Mouse (Mus musculus): Measurements from ENCODE around the gene Dut.

The Dut gene

DNA sequence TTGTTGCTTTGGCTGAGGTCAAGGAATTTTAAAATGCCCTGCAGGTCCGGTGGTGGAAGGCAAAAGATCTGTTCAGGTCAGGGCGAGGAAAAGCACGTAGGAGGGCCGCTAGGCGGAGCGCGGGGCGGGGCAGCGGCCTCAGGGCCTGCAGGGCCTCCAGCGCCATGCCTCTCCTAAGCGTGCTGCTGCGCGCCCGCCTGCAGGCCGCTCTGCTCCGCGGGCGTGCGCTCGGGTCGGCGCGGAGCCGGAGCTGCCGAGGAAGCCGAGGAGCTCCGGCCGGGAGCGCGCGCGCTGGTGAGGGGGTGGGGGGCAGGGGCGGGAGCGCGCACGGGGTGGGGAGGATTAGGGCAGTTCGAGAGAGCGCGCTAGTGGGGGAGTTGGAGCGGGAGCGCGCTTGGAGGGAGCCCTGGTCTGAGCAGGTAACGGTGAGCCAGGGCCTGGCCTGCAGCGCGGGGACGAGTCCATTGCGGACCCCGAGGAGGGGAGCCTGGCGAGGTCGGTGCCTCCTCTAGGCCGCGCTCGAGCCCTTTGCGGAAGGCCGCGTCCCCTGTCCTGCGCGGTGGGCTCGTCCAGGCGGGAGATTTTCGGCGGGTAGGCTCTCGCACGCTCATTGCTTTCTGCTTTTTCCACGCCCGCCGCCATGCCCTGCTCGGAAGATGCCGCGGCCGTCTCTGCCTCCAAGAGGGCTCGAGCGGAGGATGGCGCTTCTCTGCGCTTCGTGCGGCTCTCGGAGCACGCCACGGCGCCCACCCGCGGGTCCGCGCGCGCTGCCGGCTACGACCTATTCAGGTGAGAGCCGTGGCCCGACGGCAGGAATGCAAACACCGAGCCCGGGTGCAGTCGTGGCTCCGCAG, at the start of gene Dut:
Dut (plus strand) TSS at position 83 of the 854 bp plus-strand sequence.
- peak; percentile 98 for DNase-seq (ENCODE audit: low read depth, low spot score)
- H3K27me3 ChIP-seq (ENCODE audit: control insufficient read depth, insufficient read depth, low read length, poor library complexity, severe bottlenecking): no peaks in the 10 kb centered on the region
- H3K36me3 ChIP-seq (ENCODE audit: control insufficient read depth, insufficient read depth, low read length, poor library complexity, severe bottlenecking): no peaks in the 10 kb centered on the region

DNA sequence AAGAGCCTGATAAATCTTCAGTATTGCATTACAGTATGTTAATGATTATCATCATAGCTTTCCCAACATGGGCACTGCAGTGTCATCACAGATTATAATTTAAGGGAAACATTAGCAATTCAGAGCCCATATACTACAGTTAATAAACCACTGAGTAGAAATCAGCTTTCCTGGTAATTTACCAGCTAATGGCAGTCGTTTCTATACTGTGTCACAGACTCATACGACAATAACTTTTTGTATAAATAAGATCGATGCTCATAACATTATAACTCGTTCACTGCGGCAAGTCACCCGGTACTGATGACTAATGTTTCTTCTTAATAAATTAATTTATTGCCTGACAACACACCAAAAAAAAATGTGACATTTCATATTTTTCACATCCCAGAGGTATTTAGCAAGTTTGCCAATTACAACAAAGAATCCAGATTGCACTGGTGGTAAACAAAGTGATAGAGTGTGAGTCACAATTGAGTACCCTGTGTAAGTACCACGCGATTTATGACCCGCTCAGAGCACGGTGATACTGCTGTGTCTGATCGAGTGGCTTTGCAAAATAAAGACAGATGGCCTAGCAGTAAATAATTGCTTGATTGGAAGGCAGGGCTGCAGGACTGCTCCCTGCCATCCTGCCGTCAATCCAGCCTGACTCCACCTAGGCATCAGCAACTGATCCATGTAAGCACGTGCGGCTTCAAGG, 37.9 kb upstream of the Dut start:
- H3K36me3 ChIP-seq (ENCODE audit: control insufficient read depth, insufficient read depth, low read length, poor library complexity, severe bottlenecking): no peaks in the 10 kb centered on the region
- no peak for DNase-seq (ENCODE audit: low read depth, low spot score)
- H3K27me3 ChIP-seq (ENCODE audit: control insufficient read depth, insufficient read depth, low read length, poor library complexity, severe bottlenecking): no peaks in the 10 kb centered on the region

DNA sequence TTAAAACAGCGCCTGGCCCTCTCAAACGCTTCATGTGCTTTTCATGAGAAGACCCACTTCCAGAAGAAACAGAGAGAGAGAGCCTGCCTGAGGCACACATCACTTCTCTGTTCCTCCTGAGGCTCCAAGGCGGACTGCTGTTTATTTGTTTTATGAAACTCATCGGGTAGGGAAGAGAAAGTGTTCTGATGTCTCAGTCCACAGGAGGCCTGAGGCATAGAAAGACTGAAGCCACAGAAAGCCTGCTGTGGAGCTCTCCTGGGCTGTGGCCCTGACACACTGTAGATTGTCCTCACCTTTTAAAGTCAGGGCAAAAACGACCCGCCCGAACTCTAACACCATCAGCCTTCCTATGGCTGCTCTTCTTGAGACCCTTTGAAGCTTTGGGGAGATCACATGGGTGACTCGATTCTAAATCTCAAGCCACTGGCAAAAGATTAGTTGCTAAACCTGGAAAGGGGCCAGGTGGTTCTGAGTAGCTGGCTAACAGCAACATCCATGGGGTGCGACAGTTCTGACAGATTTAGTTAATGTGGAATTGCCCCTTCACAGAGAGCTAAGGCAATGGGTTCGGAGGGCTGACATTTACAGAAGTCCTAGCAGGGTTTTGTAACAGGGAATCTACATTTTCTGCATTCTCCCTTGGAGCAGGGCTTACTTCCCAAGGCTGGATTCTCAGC, 35.0 kb upstream of the Dut start:
- no peaks in the 10 kb centered on the region for H3K36me3 ChIP-seq (ENCODE audit: control insufficient read depth, insufficient read depth, low read length, poor library complexity, severe bottlenecking)
- no peak for DNase-seq (ENCODE audit: low read depth, low spot score)
- no peaks in the 10 kb centered on the region for H3K27me3 ChIP-seq (ENCODE audit: control insufficient read depth, insufficient read depth, low read length, poor library complexity, severe bottlenecking)

DNA sequence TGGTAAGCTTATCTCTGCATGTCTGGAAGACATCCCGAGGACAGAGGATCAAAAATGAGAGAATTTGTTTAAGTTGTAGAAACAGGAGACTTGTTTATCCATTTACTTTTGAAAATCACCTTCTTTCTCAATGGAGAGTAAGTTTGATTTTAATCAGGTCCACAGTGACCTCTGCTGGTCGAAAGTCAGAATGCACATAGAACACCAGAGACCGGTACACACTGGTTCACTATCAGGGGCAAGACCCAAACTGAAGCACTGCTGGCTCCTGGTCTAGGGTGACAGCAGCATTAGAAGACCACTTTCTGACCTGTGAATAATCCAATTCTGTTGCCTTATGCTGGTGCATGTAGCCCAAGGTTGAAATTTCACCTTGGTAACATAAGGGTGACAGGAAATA, 32.4 kb upstream of the Dut start:
- DNase-seq (ENCODE audit: low read depth, low spot score): peak; percentile 75
- H3K36me3 ChIP-seq (ENCODE audit: control insufficient read depth, insufficient read depth, low read length, poor library complexity, severe bottlenecking): no peaks in the 10 kb centered on the region
- H3K27me3 ChIP-seq (ENCODE audit: control insufficient read depth, insufficient read depth, low read length, poor library complexity, severe bottlenecking): no peaks in the 10 kb centered on the region

GRCm38 (mm10) chr2:125217286-125217685, 29.7 kb upstream of the Dut start:
- H3K27me3 ChIP-seq (ENCODE audit: control insufficient read depth, insufficient read depth, low read length, poor library complexity, severe bottlenecking): no peaks in the 10 kb centered on the region
- no peaks in the 10 kb centered on the region for H3K36me3 ChIP-seq (ENCODE audit: control insufficient read depth, insufficient read depth, low read length, poor library complexity, severe bottlenecking)
- DNase-seq (ENCODE audit: low read depth, low spot score): no peak

DNA sequence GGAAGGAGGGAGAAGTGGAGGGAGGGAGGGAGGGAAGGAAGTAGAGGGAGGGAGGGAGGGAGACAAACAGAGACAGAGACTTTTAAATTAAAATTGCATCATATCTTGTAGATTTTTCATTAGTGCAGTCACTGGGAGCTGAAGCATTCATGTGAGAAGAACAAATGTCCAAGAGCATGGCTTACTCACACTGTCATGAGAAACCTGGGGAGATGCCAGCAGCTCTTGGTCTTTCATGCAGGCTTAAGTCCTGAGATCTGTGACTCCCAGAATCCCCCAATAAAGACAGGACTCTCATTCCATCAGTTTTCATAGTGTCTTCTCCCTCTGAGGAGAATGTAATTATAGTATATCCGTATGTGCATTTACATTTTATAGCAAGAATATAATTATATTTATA, 28.4 kb upstream of the Dut start:
- no peak for DNase-seq (ENCODE audit: low read depth, low spot score)
- Histone ChIP-seq H3K27me3 (ENCODE audit: control insufficient read depth, insufficient read depth, low read length, poor library complexity, severe bottlenecking) (no peaks in the 10 kb centered on the region), H3K36me3 (ENCODE audit: control insufficient read depth, insufficient read depth, low read length, poor library complexity, severe bottlenecking) (no peaks in the 10 kb centered on the region)

DNA sequence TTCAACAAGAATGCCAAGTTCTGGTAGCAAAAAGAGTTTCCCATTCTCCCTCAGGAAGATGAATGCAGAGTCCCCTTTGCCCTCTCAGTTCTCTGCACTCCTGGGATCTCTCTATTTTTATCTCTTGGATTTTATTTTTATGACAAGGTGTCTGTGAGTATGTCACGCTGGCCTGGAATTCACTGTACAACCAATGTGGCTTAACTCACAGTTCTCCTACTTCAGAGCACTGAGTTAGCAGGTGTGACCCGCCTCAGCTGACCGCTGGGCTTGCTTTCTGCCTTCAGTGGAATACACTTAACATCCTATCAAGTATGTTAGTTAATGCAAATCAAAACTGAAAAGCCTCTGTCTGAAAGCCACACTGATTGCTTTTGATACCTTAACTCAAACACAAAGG, 27.7 kb upstream of the Dut start:
- H3K27me3 ChIP-seq (ENCODE audit: control insufficient read depth, insufficient read depth, low read length, poor library complexity, severe bottlenecking): no peaks in the 10 kb centered on the region
- no peak for DNase-seq (ENCODE audit: low read depth, low spot score)
- H3K36me3 ChIP-seq (ENCODE audit: control insufficient read depth, insufficient read depth, low read length, poor library complexity, severe bottlenecking): no peaks in the 10 kb centered on the region

DNA sequence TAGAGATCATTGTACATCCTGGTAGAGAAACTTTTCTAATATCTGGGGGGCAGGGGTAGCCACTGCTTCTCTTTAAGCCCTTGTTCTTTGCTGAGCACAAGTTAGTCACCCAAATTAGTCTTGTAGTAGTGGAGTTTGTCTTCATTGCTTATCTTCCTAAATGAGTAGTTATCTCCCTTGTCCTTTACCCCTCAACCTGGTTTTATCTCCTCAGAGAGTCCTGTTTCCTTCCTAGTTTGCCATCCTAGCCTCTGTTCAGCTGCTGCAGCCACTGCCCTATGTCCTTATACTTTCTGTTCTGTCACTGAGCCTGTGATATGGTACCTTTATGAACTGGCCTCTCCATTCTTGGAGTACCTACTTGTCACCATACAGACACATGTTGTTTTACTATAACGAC, 25.3 kb upstream of the Dut start:
- DNase-seq (ENCODE audit: low read depth, low spot score): no peak
- Histone ChIP-seq H3K36me3 (ENCODE audit: control insufficient read depth, insufficient read depth, low read length, poor library complexity, severe bottlenecking) (no peaks in the 10 kb centered on the region), H3K27me3 (ENCODE audit: control insufficient read depth, insufficient read depth, low read length, poor library complexity, severe bottlenecking) (no peaks in the 10 kb centered on the region)

DNA sequence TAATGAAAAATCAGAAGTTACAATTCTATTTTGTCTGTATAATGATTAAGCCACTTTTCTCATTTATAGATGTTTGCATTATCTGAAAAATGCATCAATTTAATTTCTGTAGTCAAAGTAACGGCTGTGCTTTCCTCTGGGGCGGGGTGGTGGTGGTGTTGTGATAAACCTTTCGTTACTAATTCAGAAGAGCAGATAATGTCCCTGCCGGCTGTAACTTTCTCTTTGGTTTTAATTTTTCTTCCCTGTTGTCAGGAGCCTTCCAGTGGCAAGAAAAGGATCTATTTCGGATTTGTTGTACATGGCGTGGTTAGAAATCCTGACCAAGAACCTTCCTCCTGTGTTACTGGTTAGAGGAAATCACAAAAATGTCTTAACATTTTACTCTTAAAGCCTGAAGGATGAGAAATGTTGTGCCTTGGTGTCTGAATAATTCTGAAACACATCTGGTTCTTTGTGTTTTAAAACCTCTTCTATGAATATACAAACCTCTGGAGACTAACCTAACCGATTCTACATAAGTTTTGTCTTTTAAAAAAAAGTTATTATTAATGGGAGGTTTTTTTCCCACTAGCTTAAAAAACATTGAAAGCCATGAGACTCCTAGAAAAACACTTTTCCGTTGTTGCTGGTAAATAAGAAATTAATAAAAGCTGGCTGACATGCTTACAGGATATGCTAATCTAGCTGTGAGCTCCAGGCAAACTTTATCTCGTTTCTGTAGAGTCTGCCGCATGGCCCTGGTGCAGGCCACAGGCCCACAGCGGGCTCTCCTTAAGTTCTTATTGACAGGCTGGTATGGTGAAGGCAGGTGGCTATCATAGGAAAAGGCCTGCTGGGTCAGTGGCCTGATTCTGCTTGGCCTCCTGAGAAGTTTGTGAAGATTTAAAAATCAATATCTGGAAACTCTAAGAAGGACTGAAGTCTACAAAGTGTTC, 18.2 kb upstream of the Dut start:
- no peak for DNase-seq (ENCODE audit: low read depth, low spot score)
- no peaks in the 10 kb centered on the region for H3K27me3 ChIP-seq (ENCODE audit: control insufficient read depth, insufficient read depth, low read length, poor library complexity, severe bottlenecking)
- H3K36me3 ChIP-seq (ENCODE audit: control insufficient read depth, insufficient read depth, low read length, poor library complexity, severe bottlenecking): no peaks in the 10 kb centered on the region

DNA sequence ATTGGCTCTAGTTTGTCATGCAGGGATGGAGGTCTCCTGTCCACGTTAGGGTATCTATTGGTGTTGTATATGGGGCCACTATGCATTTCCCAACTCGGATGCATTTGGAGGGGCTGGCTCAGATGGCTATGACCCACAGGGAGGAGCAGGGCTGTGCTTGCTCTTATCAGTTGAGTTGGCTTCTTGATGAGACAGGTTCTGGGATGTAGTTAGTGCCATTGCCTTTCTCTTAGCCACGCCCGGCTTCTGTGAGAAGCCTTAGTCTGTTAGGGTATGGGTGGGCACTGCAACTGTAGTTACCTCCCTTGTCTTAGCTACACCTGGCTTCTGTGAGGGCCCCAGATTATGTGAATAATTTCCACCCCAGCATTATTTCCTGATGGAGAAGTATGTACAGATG, 14.8 kb upstream of the Dut start:
- DNase-seq (ENCODE audit: low read depth, low spot score): no peak
- no peaks in the 10 kb centered on the region for H3K36me3 ChIP-seq (ENCODE audit: control insufficient read depth, insufficient read depth, low read length, poor library complexity, severe bottlenecking)
- H3K27me3 ChIP-seq (ENCODE audit: control insufficient read depth, insufficient read depth, low read length, poor library complexity, severe bottlenecking): no peaks in the 10 kb centered on the region

- no peaks in the 10 kb centered on the region for H3K27me3 ChIP-seq (ENCODE audit: control insufficient read depth, insufficient read depth, low read length, poor library complexity, severe bottlenecking)
- no peak for DNase-seq (ENCODE audit: low read depth, low spot score)
- no peaks in the 10 kb centered on the region for H3K36me3 ChIP-seq (ENCODE audit: control insufficient read depth, insufficient read depth, low read length, poor library complexity, severe bottlenecking)
Measured at GRCm38 (mm10) chr2:125233537-125233936, 13.5 kb upstream of the Dut start.

DNA sequence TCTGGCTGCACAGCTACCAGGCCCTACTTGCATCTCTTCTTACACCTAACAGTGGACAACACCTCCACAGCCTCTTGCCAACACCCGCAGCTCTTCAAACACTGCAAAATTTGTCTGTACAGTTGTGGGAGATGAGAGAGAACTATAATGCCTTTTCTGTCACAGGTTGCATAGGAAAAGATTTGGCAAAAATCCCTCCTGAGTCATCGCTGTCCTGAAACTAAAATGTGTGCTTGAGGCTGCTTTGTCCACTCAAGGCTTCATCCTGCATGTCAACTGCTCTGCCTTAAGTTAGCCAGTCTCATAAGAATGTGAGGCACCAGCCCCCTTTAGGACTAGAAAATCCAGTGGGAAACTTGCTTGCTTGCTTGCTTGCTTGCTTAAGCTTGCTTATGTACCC, 12.9 kb upstream of the Dut start:
- H3K27me3 ChIP-seq (ENCODE audit: control insufficient read depth, insufficient read depth, low read length, poor library complexity, severe bottlenecking): no peaks in the 10 kb centered on the region
- H3K36me3 ChIP-seq (ENCODE audit: control insufficient read depth, insufficient read depth, low read length, poor library complexity, severe bottlenecking): no peaks in the 10 kb centered on the region
- no peak for DNase-seq (ENCODE audit: low read depth, low spot score)

GRCm38 (mm10) chr2:125245545-125246285, 1.3 kb upstream of the Dut start:
- DNase-seq (ENCODE audit: low read depth, low spot score): no peak
- H3K36me3 ChIP-seq (ENCODE audit: control insufficient read depth, insufficient read depth, low read length, poor library complexity, severe bottlenecking): no peaks in the 10 kb centered on the region
- H3K27me3 ChIP-seq (ENCODE audit: control insufficient read depth, insufficient read depth, low read length, poor library complexity, severe bottlenecking): no peaks in the 10 kb centered on the region

GRCm38 (mm10) chr2:125246669-125247068, 321 bp upstream of the Dut start:
- Histone ChIP-seq H3K36me3 (ENCODE audit: control insufficient read depth, insufficient read depth, low read length, poor library complexity, severe bottlenecking) (no peaks in the 10 kb centered on the region), H3K27me3 (ENCODE audit: control insufficient read depth, insufficient read depth, low read length, poor library complexity, severe bottlenecking) (no peaks in the 10 kb centered on the region)
- DNase-seq (ENCODE audit: low read depth, low spot score): peak; percentile 20

All from splenic B cell, adult 2 months (primary cell).